Mouse (Mus musculus) heart, postnatal 0 days (tissue): Measurements from ENCODE around the gene Dip2a.

Experiments used
- CTCF ChIP-seq: IDR thresholded peaks from 2 replicates; pipeline ENCODE4 v1.5.1; 2016; ENCODE audit warnings: antibody characterized with exemption, control low read depth, low read depth
- EP300 ChIP-seq: IDR thresholded peaks from 2 replicates; pipeline ENCODE4 v1.6.1; 2016; ENCODE audit warnings: antibody characterized with exemption, low read depth

GRCm38 (mm10) chr10:76259566-76260232 lies 85.4 kb downstream of the Dip2a start:
- TF ChIP-seq EP300 = no peak
- TF ChIP-seq CTCF = no peak
